Mouse (Mus musculus) left cerebral cortex, adult 18-20 months (tissue): ENCODE measurements around the gene Rbfox1. TPM values are rescaled to one million over a fixed set of nuclear protein-coding genes. Genes with fewer than 3 reads are reported as not detected.
A peak's percentile ranks its signal among the peaks of the same experiment; 100 is the strongest.

ENCODE experiments used
- DNase-seq, 2 experiments: peaks; one replicate each; pipeline ENCODE4 v3.0.0; 2021 to 2022; ENCODE audit warnings: low spot score in 2 of 2, mixed read lengths in 1 of 2
- total RNA-seq, 2 experiments: library from RNA; stranded (reverse); gene quantifications; 2 replicates each; pipeline ENCODE4 v1.2.3; 2021

The Rbfox1 gene
- total RNA-seq, 2 experiments from 2014 or later, result 309 to 311 TPM

- no peak for DNase-seq
These were observed 1218.1 kb downstream of the Rbfox1 start for GRCm38 (mm10) chr16:7103301-7103700.

GRCm38 (mm10) chr16:7106450-7107015, 1221.4 kb downstream of the Rbfox1 start:
- no peak for DNase-seq

- no peak for DNase-seq
These were observed 1230.8 kb downstream of the Rbfox1 start for GRCm38 (mm10) chr16:7115945-7116344.

- DNase-seq, result no peak
These were observed 1244.4 kb downstream of the Rbfox1 start for GRCm38 (mm10) chr16:7129591-7129990.

GRCm38 (mm10) chr16:7132434-7132833, 1247.3 kb downstream of the Rbfox1 start:
- no peak for DNase-seq

- peak; percentile 30 to 47 for DNase-seq
These were observed 1251.8 kb downstream of the Rbfox1 start for GRCm38 (mm10) chr16:7136971-7137370.

- DNase-seq, result no peak
These were observed 1254.3 kb downstream of the Rbfox1 start for GRCm38 (mm10) chr16:7139480-7139879.

GRCm38 (mm10) chr16:7140909-7141308, 1255.8 kb downstream of the Rbfox1 start:
- peak in 1 of 2 experiments; percentile 16 for DNase-seq

GRCm38 (mm10) chr16:7145505-7145904, 1260.3 kb downstream of the Rbfox1 start:
- no peak for DNase-seq

- DNase-seq, result no peak
These were observed 1261.3 kb downstream of the Rbfox1 start for GRCm38 (mm10) chr16:7146454-7146853.

- no peak for DNase-seq
These were observed 1262.7 kb downstream of the Rbfox1 start for GRCm38 (mm10) chr16:7147884-7148283.

GRCm38 (mm10) chr16:7149106-7149899, 1264.1 kb downstream of the Rbfox1 start:
- DNase-seq, result no peak

- no peak for DNase-seq
These were observed 1265.1 kb downstream of the Rbfox1 start for GRCm38 (mm10) chr16:7150201-7150791.

GRCm38 (mm10) chr16:7152401-7152800, 1267.2 kb downstream of the Rbfox1 start:
- no peak for DNase-seq

- no peak for DNase-seq
These were observed 1269.5 kb downstream of the Rbfox1 start for GRCm38 (mm10) chr16:7154671-7155070.

GRCm38 (mm10) chr16:7158856-7159826, 1274.0 kb downstream of the Rbfox1 start:
- DNase-seq, result no peak

- no peak for DNase-seq
These were observed 1274.7 kb downstream of the Rbfox1 start for GRCm38 (mm10) chr16:7159827-7160217.

GRCm38 (mm10) chr16:7162168-7162567, 1277.0 kb downstream of the Rbfox1 start:
- no peak for DNase-seq

GRCm38 (mm10) chr16:7163688-7164087, 1278.5 kb downstream of the Rbfox1 start:
- no peak for DNase-seq

- DNase-seq, result no peak
These were observed 1279.1 kb downstream of the Rbfox1 start for GRCm38 (mm10) chr16:7164153-7164737.

- no peak for DNase-seq
These were observed 1290.8 kb downstream of the Rbfox1 start for GRCm38 (mm10) chr16:7175960-7176359.
